ENCODE assay signal across 8 mouse cellular contexts in genomic region chr7:90457517-90457916, GRCm38 (mm10). TPM values are rescaled to one million over a fixed set of nuclear protein-coding genes. Genes with fewer than 3 reads are reported as not detected.
A peak's percentile ranks its signal among the peaks of the same experiment; 100 is the strongest.
DNase-seq lines count a peak whose midpoint lies in the region; ATAC-seq and TF ChIP-seq lines count a peak whose summit lies in the region.

No protein-coding gene starts in this region.

- H3K4me3 ChIP-seq in layer of hippocampus, adult 2 months: peak overlapping the region; percentile 88
- peak overlapping the region; percentile 73 for H3K4me3 ChIP-seq in heart, embryonic 13.5 days
- H3K4me3 ChIP-seq in liver, embryonic 12.5 days: peak overlapping the region; percentile 78

- peak overlapping the region; percentile 87 for H3K9ac ChIP-seq in heart, embryonic 13.5 days
- peak overlapping the region; percentile 75 for H3K9ac ChIP-seq in liver, embryonic 12.5 days

- no peak for DNase-seq in layer of hippocampus, adult 2 months (ENCODE audit: low spot score in 2 of 2)
- no peak for DNase-seq in layer of hippocampus, adult 9-11 months
- DNase-seq in brain, adult 2 months (ENCODE audit: low read depth, low spot score): peak; percentile 43
- DNase-seq in splenic B cell, adult 2 months (ENCODE audit: low read depth, low spot score): peak; percentile 15
- no peak for DNase-seq in testis, postnatal 10 days (ENCODE audit: low spot score)
- no peak for DNase-seq in thymus, postnatal 14 days

- H3K27me3 ChIP-seq in heart, embryonic 13.5 days (replicated peaks): peaks cover 17% of the 10 kb centered on the region
- no peaks in the 10 kb centered on the region; the same call in 1 of the 2 replicates for H3K27me3 ChIP-seq in liver, embryonic 12.5 days (replicated peaks)
- no peaks in the 10 kb centered on the region for H3K27me3 ChIP-seq in splenic B cell, adult 2 months (ENCODE audit: control insufficient read depth, insufficient read depth, low read length, poor library complexity, severe bottlenecking)

- TF ChIP-seq CTCF in layer of hippocampus, adult 2 months (conservative IDR thresholded peaks at IDR 0.05): no peak; the same call in 1 of the 2 replicates

- peak overlapping the region; percentile 72 for H3K4me2 ChIP-seq in heart, embryonic 13.5 days
- H3K4me2 ChIP-seq in liver, embryonic 12.5 days: peak overlapping the region; percentile 80

- peaks cover 14% of the 10 kb centered on the region for H3K4me1 ChIP-seq in heart, embryonic 13.5 days
- H3K4me1 ChIP-seq in liver, embryonic 12.5 days: peaks cover 33% of the 10 kb centered on the region

- H3K27ac ChIP-seq in layer of hippocampus, adult 2 months: peak overlapping the region; percentile 97
- peak overlapping the region; percentile 91 for H3K27ac ChIP-seq in heart, embryonic 13.5 days (replicated peaks)
- peak overlapping the region; percentile 87 for H3K27ac ChIP-seq in liver, embryonic 12.5 days

- no peak for ATAC-seq in heart, embryonic 13.5 days (ENCODE audit: extremely low read depth, insufficient number of reproducible peaks, low FRiP score, low TSS enrichment)
- ATAC-seq in liver, embryonic 12.5 days: peak; percentile 24

- peaks cover 24% of the 10 kb centered on the region for H3K36me3 ChIP-seq in heart, embryonic 13.5 days
- H3K36me3 ChIP-seq in liver, embryonic 12.5 days: peaks cover 18% of the 10 kb centered on the region
- H3K36me3 ChIP-seq in splenic B cell, adult 2 months (ENCODE audit: control insufficient read depth, insufficient read depth, low read length, poor library complexity, severe bottlenecking): 0 out of 2 replicates have a peak, but pooled peaks cover 1% of the 10 kb centered on the region

- WGBS in heart, embryonic 13.5 days: 10% methylated on average over 10 of the region's 10 CpGs
- WGBS in liver, embryonic 12.5 days (ENCODE audit: insufficient replicate concordance): 8% methylated on average over 10 of the region's 10 CpGs

- no peaks in the 10 kb centered on the region for H3K9me3 ChIP-seq in heart, embryonic 13.5 days
- no peaks in the 10 kb centered on the region for H3K9me3 ChIP-seq in liver, embryonic 12.5 days (replicated peaks)

RNA-seq across cellular contexts. Expression of gene Tmem126a, which starts 0.5 kb away (rescaled TPM):
- 10 to 100 TPM; 37.1 to 40.0 TPM for total RNA-seq in layer of hippocampus, adult 2 months (2021)
- polyA plus RNA-seq in heart, embryonic 13.5 days (2015; fragmentation: Nextera tagmentation; extraction: Ambion mirVana): 105 and 119 TPM in 2 replicates
- polyA plus RNA-seq in liver, embryonic 12.5 days (2016; fragmentation: Nextera tagmentation; extraction: Ambion mirVana): 60.2 and 66.9 TPM in 2 replicates

RNA-seq across cellular contexts. Expression of gene Crebzf, which starts 15.0 kb away (rescaled TPM):
- total RNA-seq in layer of hippocampus, adult 2 months (2021): 10 to 100 TPM; 86.0 to 88.5 TPM
- polyA plus RNA-seq in heart, embryonic 13.5 days (2015; fragmentation: Nextera tagmentation; extraction: Ambion mirVana): 18.9 and 19.0 TPM in 2 replicates
- 33.5 and 34.6 TPM in 2 replicates for polyA plus RNA-seq in liver, embryonic 12.5 days (2016; fragmentation: Nextera tagmentation; extraction: Ambion mirVana)

RNA-seq across cellular contexts. Expression of gene Tmem126b, which starts 18.3 kb away (rescaled TPM):
- 10 to 100 TPM; 27.6 to 28.4 TPM for total RNA-seq in layer of hippocampus, adult 2 months (2021)
- polyA plus RNA-seq in heart, embryonic 13.5 days (2015; fragmentation: Nextera tagmentation; extraction: Ambion mirVana): 29.2 and 32.1 TPM in 2 replicates
- 14.0 and 15.7 TPM in 2 replicates for polyA plus RNA-seq in liver, embryonic 12.5 days (2016; fragmentation: Nextera tagmentation; extraction: Ambion mirVana)

RNA-seq across cellular contexts. Expression of gene Dlg2, which starts 19.0 kb away (rescaled TPM):
- total RNA-seq in layer of hippocampus, adult 2 months (2021): 100 to 1,000 TPM; 248 to 256 TPM
- polyA plus RNA-seq in heart, embryonic 13.5 days (2015; fragmentation: Nextera tagmentation; extraction: Ambion mirVana): 7.2 and 10.8 TPM in 2 replicates
- polyA plus RNA-seq in liver, embryonic 12.5 days (2016; fragmentation: Nextera tagmentation; extraction: Ambion mirVana): 0.71 and 1.1 TPM in 2 replicates

RNA-seq across cellular contexts. Expression of gene Ccdc89, which starts 31.1 kb away (rescaled TPM):
- total RNA-seq in layer of hippocampus, adult 2 months (2021): under 1 TPM; 0.39 to 0.69 TPM
- 0.72 and 1.0 TPM in 2 replicates for polyA plus RNA-seq in heart, embryonic 13.5 days (2015; fragmentation: Nextera tagmentation; extraction: Ambion mirVana)
- 0.26 and 0.41 TPM in 2 replicates for polyA plus RNA-seq in liver, embryonic 12.5 days (2016; fragmentation: Nextera tagmentation; extraction: Ambion mirVana)

Comparison
In these comparisons a context has a peak if more than half of its experiments do, and no peak if none do; other contexts are left out.
1. DNase-seq: peak in brain, adult 2 months (single experiment) and splenic B cell, adult 2 months (single experiment); none in layer of hippocampus, adult 2 months (0 of 2), layer of hippocampus, adult 9-11 months (single experiment), testis, postnatal 10 days (single experiment) and thymus, postnatal 14 days (single experiment).
2. Peak in every context shown above with its lines, with median percentiles within 50 percentile points of each other: H3K27ac ChIP-seq and H3K4me3 ChIP-seq.